Mouse (Mus musculus) kidney, adult 9 months (tissue): Measurements from ENCODE around the gene Arhgap22.

Experiments used
- DNase-seq: peaks from one replicate; pipeline ENCODE4 v3.0.0; 2022

Arhgap22 gene

DNA sequence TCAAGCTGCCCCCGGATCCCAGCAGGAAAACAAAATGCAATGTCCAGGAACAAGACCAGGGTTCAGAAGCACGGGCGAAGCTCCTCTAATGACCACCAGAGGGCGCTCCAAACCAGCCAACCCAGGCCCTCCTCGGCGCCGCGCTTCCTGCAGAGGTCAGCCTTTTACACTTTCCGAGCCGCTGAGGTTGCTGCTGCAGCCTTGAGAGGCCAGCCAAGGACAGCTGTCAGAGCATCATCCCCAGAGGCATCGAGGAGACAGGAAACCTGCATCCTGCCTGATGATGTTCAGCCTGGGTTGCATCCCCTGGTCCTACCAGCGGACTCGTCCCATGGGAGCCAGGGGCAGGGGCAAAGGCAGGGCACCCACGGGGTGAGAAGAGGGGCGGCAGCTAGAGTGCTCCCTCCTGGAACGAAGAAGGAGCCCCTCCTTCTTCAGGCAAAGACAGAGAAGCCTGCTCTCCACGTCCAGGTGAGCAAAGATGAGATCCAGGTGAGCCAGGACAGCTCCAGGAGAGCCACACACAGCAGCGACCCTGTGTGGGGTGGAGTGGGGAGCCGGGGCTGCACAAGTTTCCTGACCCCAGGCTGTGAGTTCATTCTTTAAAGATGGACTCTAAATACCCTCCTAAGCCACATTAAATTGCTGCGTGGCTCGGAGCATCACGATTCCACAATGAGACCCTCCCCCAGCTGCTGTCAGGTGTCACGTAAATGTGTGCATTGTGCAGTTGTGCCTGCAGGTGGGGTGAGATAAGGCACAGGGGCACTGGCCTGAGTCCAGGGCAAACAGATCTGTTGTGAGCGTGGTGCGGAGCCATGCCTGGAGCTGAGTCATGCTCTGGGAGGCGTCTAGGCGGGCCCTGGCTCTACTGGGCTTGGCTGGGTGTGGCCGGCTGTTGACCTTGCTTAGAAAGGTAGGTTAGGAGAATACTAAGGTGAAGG, at the start of gene Arhgap22:
Gene Arhgap22 (plus strand): TSS at position 204 of the 944 bp plus-strand sequence.
- DNase-seq: peak; percentile 86

GRCm38 (mm10) chr14:33168750-33169149, 45.1 kb upstream of the Arhgap22 start:
- DNase-seq: no peak

DNA sequence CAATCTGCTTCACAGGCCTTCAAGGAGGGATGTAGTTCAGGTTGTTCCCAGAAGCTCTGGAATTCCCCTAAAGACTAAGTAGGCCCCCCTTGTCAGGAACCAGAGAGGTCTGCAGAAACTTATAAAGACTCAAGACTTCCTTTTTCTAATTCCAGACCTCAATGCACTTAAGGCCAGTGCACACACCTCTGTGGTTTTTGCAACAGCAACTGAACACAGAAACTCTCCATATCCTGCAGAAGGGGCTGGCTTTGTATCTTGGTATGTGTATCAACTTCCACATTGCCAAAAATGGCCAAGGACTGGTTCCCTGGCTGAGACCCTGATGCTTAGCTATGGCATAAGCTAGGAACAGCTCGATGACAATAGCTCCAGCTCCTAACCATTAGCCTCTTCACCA, 41.9 kb upstream of the Arhgap22 start:
- DNase-seq: no peak

DNA sequence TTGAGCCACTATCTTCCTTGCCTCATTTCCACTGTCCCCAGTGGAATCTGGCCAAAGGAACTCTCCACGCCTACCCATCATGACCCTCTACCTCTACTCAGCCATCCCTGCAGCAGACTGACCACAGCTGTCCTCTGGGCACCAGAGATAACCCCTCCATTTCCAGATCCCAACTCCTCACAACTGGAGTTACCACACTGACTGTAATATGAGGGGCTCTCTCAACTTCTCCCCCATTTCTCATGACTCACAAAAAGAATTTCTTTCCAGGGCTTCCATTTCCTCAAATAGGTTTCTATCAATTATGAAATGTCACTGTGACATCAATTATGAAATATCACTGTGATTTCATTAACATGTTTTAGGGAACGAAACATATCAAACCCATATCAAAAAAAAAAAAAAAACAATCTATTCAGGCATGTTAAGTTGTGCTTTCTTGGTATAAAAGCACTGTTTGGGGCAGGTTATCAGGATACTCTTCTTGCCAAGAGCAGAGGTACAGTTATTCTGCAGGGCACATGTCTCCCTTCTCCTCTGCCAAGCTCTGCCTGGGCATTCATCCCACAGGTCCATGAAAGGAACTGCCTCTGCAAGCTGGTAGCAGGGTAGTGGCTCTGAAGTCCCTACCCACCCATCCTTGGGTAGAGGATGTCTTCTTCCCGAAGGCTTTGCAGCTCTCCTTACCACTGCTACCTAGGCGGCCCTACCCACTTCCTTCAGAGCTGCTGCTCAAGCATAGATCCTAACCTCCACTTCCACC, 38.6 kb upstream of the Arhgap22 start:
- no peak for DNase-seq

DNA sequence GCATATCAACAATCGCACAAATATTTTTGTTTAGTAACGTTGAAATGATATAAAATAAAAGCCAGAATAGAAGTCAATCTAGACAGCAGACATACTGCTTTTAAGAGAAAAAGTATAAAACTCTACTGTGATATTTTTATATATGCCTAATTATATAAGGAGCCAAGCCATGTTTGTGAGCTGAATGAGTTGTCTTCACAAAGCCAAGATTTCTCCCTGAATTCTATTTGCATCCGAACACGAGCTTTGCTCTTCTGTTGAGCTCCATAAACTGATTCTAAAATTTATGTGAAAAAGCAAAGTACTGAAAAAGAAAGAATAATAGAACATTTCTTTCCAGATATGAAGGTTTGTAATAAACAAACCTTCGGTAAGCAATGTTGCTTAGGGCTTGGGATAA, 33.7 kb upstream of the Arhgap22 start:
- no peak for DNase-seq

DNA sequence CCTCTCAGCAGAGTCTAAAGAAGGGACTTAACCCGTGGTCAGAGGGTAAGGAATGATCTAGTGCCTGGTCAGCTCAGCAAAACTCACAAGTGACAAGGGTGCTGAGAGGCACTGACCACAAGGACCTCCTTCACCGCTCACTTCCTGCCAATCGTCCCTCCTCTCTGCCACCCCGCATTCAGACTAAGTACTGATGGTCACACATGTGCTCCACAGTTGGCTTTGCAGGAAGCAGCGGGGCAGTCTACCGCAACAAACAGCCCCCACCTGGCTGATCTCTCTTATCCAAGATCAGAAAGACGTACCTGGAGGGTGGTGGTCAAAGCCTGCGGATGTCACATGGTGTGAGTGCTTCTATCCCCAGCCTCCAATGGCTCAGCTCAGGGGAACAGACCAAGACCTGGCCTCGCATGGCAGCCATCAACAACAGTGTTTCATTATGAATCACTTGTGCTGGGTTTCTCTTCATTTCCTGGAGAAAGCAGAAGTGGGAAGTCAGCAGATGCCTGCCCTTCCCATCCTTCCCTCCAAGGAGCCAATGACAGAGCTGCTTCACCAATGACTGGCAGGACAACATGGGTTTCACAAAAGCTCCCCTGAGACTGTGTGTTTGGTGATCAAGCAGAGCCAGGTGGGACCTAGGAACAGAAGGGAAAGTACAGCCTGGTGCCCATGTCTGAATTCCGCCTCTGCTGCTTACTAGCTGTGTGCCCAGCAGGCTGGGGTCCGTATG, 28.6 kb upstream of the Arhgap22 start, which contains the start of gene Wdfy4:
Gene Wdfy4 (minus strand): TSS at position 441 of the 733 bp plus-strand sequence.
- peak; percentile 17 for DNase-seq

DNA sequence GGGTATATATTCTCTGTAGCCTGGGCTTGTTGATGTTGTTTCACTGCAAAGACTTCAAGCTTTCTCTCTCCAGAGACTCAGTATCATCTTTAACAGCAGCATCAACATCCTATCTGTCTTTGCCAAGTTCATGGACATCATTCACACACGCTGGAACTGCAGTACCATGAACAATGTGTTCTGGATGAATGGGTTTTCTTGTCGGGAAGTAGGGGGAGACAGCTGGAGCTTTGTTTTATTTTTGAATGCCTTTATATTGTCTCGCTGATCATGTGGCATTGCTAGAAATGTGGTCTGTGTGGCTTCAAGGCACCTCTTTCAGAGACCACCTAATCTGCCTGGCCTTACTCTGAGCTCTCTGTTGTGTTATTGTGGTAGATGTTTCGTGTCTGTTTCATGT, 26.6 kb upstream of the Arhgap22 start:
- no peak for DNase-seq

DNA sequence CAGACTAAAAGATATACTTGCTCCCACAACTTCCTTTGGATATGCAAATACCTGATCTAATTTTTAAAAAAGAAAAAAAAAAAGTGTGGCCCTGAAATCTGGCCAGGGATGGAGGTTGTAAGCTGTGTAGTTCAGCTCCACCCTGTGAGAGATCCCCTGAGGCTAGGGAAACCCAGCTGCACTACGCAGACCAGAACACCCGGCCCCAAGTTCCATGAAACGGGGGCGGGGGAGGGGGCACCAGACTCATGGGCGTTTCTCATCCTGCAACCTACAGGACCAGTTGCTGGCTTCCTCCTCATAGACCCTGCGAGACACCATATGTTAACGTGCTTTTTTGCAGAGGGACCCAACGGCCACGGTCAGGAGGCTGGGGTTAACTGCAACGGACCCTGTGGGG, 24.6 kb upstream of the Arhgap22 start:
- no peak for DNase-seq

DNA sequence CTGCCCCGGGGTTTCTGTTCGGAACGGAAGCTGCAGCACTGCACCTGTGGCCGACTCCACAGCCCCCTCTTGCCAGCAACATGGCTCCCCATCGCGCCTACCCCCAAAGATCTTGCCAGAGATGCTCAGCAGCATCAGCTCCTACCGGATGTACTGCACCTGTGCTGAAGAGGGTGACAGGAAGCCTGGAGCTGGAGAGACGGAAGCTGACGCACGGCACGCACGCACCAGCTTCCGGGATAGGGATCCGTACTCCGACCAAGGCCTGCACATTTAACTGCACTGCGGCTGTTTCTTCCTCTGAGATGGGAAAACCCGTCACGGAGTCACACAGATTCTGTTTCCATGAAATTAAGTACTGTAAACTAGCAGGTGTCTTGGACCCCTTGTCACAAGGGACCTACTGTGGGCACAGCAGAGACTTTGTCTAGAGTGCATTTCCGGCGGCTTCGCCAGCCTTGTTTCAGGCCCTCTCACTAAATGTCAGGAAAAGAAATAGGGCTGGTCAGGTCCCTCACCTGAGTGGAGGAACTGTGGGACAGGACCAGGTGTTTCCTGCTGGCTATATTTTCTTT, 23.9 kb upstream of the Arhgap22 start:
- no peak for DNase-seq

- no peak for DNase-seq
Observed at GRCm38 (mm10) chr14:33190646-33191045, 23.2 kb upstream of the Arhgap22 start.

GRCm38 (mm10) chr14:33193762-33194161, 20.1 kb upstream of the Arhgap22 start:
- DNase-seq: no peak

- DNase-seq: no peak
Observed at GRCm38 (mm10) chr14:33194241-33194640, 19.6 kb upstream of the Arhgap22 start.

DNA sequence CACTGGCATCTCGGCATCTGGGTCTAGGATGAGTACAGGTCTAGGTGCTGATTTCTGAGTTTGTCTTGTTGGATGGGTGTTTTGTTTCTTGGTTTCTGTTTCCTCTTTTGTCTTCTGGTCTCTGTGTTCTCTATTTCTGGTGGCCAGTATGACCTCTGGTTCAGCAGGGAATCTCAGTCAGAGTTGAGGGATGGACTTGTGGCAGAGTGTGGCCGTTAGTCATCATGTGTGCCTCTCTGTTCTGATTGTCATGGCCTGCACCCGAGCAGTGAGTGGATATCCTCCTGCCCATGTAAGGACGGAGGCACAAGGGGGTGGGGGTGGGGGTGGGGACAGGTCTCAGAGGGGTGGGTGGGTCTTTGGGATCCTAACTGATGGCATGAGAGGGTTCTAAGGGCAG, 11.7 kb upstream of the Arhgap22 start:
- DNase-seq: no peak

DNA sequence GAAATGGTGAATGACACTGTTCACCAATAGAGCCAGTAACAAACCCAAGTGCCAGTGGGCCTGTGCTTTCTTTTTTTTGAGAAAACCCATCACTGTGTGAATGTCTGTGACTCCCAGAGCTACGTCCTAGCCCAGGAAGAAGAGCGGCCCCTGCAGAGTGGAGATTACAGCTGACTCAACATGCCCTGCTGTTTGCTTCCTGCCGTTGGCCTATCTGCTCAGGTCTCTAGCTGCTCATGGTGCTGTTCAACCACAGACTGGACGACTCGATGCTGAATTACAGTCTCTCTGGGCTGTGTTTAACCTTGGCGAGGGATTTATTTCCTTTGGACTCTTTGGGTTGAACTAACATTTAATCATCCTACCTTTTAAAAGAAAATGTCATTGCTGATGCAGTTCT, 10.9 kb upstream of the Arhgap22 start:
- no peak for DNase-seq

DNA sequence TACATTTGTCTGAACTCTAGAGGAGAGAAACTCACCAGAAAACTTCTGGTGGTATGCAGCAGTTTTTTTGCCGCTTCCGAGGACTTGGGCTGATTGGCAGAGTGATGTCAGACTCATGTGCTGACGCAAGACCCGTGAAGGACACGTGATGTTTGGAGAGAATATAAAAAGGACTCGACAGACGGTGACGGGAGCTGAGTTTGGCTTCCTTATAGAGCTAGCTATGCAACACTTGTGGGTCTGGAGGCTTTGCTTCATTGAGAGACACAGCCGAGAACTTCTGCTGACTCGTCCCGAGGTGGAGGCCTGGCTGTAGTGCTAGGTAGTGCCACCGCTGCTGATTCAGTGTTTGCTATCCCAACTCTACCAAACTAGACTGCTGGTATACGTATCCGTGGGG, 10.0 kb upstream of the Arhgap22 start:
- no peak for DNase-seq

- DNase-seq: no peak
Observed at GRCm38 (mm10) chr14:33205280-33205965, 8.4 kb upstream of the Arhgap22 start.

GRCm38 (mm10) chr14:33207011-33207410, 6.8 kb upstream of the Arhgap22 start:
- DNase-seq: peak; percentile 38

DNA sequence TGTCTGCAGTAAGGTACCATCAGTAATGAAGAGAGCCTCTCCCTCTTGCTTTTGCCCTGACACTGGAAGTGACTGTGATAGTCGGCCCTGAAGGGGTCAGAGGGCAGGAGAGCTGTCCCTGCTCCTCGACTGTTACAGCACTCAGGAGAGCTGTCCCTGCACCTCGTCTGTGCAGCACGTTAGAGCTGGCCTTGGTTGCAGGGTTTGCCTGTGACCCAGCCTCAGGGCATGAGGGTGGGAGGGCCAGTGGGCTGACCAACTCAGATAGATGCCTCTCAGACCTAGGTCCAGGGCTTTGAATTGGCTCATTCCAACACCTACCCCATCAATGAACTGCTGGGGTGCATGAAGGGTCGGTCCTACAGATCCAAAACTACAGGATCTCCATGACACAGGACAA, 5.5 kb upstream of the Arhgap22 start:
- DNase-seq: no peak

GRCm38 (mm10) chr14:33210806-33211205, 3.0 kb upstream of the Arhgap22 start:
- DNase-seq: no peak

GRCm38 (mm10) chr14:33212271-33212957, 1.4 kb upstream of the Arhgap22 start:
- DNase-seq: peak; percentile 56

- DNase-seq: no peak
Observed at GRCm38 (mm10) chr14:33212958-33213309, 892 bp upstream of the Arhgap22 start.

GRCm38 (mm10) chr14:33214767-33215128, 922 bp downstream of the Arhgap22 start:
- DNase-seq: no peak
